Mouse (Mus musculus) heart, embryonic 13.5 days (tissue): ENCODE results near the gene Mpi. TPM values are rescaled to one million over a fixed set of nuclear protein-coding genes. Genes with fewer than 3 reads are reported as not detected.

Source experiments
- ATAC-seq: fragments of 200-750 bp; cut with Nextera tagmentation; 2 replicates; pipeline ENCODE4 v1.8.0; 2017; ENCODE audit warnings: moderate TSS enrichment; ENCODE audit not compliant: insufficient number of reproducible peaks, low FRiP score, low TSS enrichment; ENCODE audit errors: extremely low read depth
- H3K27ac ChIP-seq: fragments of 300-500 bp; sonication (generic); replicated peaks from 2 replicates; pipeline ENCODE4 v1.5.1; 2015; ENCODE audit warnings: moderate library complexity, mild to moderate bottlenecking, inconsistent platforms
- H3K27me3 ChIP-seq: fragments of 300-500 bp; sonication (generic); replicated peaks from 2 replicates; pipeline ENCODE4 v1.6.1; 2015; ENCODE audit warnings: mild to moderate bottlenecking, inconsistent platforms
- H3K36me3 ChIP-seq: fragments of 300-500 bp; sonication (generic); 2 replicates; pipeline ENCODE4 v1.6.1; 2015; ENCODE audit warnings: mild to moderate bottlenecking, inconsistent platforms
- H3K4me1 ChIP-seq: fragments of 300-500 bp; sonication (generic); 2 replicates; pipeline ENCODE4 v1.6.1; 2015; ENCODE audit warnings: inconsistent platforms
- H3K4me2 ChIP-seq: fragments of 300-500 bp; sonication (generic); 2 replicates; pipeline ENCODE4 v1.6.1; 2015; ENCODE audit warnings: inconsistent platforms, mild to moderate bottlenecking, moderate library complexity
- H3K4me3 ChIP-seq: fragments of 300-500 bp; sonication (generic); 2 replicates; pipeline ENCODE4 v1.5.1; 2015; ENCODE audit warnings: moderate library complexity, mild to moderate bottlenecking, inconsistent platforms
- H3K9ac ChIP-seq: fragments of 300-500 bp; sonication (generic); 2 replicates; pipeline ENCODE4 v1.6.1; 2015; ENCODE audit warnings: inconsistent platforms, mild to moderate bottlenecking, moderate library complexity
- H3K9me3 ChIP-seq: fragments of 300-500 bp; sonication (generic); 2 replicates; pipeline ENCODE4 v1.6.1; 2016; ENCODE audit warnings: inconsistent platforms
- WGBS: fragments of 180-500 bp; shearing (Covaris S2); methylation state at CpG from one replicate; pipeline ENCODE4 v1.1.7; 2015; ENCODE audit warnings: mixed read lengths; 5-methylcytosine and 5-hydroxymethylcytosine counted together
- polyA plus RNA-seq: library from polyadenylated mRNA; unstranded; fragments of >200 nt; fragmentation: Nextera tagmentation; extraction: Ambion mirVana; gene quantifications from 2 replicates; pipeline ENCODE4 v1.2.1, GENCODE M21; 2015

Mpi gene
- polyA plus RNA-seq, 1 experiment from 2014 or later = 74.2 TPM

- H3K4me2 ChIP-seq = peak overlapping the region; percentile 97
- peaks cover 58% of the 10 kb centered on the region for H3K4me1 ChIP-seq
- H3K27ac ChIP-seq = no peak overlapping the region
- H3K9me3 ChIP-seq = no peaks in the 10 kb centered on the region
- H3K27me3 ChIP-seq = peaks cover 76% of the 10 kb centered on the region
- WGBS = 10% methylated on average over 20 of the region's 20 CpGs
- no peak for ATAC-seq
- H3K4me3 ChIP-seq = peak overlapping the region; percentile 28
- peak overlapping the region; percentile 47 for H3K9ac ChIP-seq
- no peaks in the 10 kb centered on the region for H3K36me3 ChIP-seq
These were observed 50.7 kb downstream of the Mpi start for GRCm38 (mm10) chr9:57501861-57502260.

GRCm38 (mm10) chr9:57501452-57501851 lies 51.1 kb downstream of the Mpi start:
- Histone ChIP-seq H3K9ac (peak overlapping the region; percentile 47), H3K9me3 (no peaks in the 10 kb centered on the region), H3K4me1 (peaks cover 54% of the 10 kb centered on the region), H3K27me3 (peaks cover 76% of the 10 kb centered on the region), H3K27ac (no peak overlapping the region), H3K36me3 (no peaks in the 10 kb centered on the region), H3K4me3 (peak overlapping the region; percentile 28; the same call in 1 of the 2 replicates), H3K4me2 (peak overlapping the region; percentile 97)
- ATAC-seq = no peak
- WGBS = 23% methylated on average over 13 of the region's 13 CpGs

DNA sequence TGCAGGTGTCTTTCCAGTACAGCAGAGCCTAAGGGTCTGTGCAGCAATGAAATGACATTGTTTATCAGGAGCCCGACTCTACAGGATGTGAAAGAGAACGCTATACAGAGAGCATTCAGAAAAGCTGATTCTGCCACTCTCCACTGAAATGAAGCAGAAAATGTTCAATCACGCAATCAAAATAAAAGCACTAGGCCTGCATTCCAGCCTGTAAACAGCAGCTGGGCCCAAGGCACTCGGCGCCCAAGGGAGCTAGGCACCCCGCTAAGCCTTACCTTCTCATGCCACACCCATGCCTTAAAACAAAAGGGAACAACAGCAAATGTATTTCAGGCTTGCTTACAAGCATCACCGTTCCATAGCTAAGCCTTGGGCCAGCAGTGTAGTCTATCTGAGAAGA lies 54.0 kb downstream of the Mpi start:
- peaks cover 59% of the 10 kb centered on the region for H3K27me3 ChIP-seq
- no peaks in the 10 kb centered on the region for H3K36me3 ChIP-seq
- H3K27ac ChIP-seq = no peak overlapping the region
- H3K4me2 ChIP-seq = no peak overlapping the region
- peaks cover 28% of the 10 kb centered on the region for H3K4me1 ChIP-seq
- no peaks in the 10 kb centered on the region for H3K9me3 ChIP-seq
- H3K4me3 ChIP-seq = no peak overlapping the region
- WGBS = 57% methylated on average over 7 of the region's 7 CpGs
- no peak overlapping the region for H3K9ac ChIP-seq
- ATAC-seq = no peak

DNA sequence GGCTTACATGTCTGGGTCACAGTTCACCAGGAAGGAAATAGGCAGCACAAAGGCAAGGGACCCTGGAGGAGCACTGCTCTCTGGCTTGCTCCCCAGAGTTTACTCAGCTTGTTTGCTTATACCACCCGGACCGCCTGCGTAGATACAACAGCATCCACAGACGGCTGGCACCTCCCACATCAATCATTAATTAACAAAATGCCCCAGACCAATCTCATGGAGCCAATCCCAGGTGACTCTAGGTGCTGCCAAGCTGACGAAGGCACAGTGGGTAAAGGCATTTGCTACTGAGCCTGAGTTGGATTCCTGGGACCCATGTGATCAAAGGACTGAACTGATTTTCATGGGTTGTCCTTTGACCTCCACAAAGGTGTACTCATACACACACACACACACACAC lies 55.3 kb downstream of the Mpi start:
- no peaks in the 10 kb centered on the region for H3K36me3 ChIP-seq
- H3K9ac ChIP-seq = no peak overlapping the region
- peaks cover 46% of the 10 kb centered on the region for H3K27me3 ChIP-seq
- H3K4me1 ChIP-seq = peaks cover 17% of the 10 kb centered on the region
- H3K27ac ChIP-seq = no peak overlapping the region
- WGBS = 56% methylated on average over 5 of the region's 5 CpGs
- H3K4me3 ChIP-seq = no peak overlapping the region
- no peaks in the 10 kb centered on the region for H3K9me3 ChIP-seq
- H3K4me2 ChIP-seq = no peak overlapping the region
- ATAC-seq = no peak

GRCm38 (mm10) chr9:57494970-57495369 lies 57.6 kb downstream of the Mpi start:
- Histone ChIP-seq H3K9me3 (peaks cover 5% of the 10 kb centered on the region; the same call in 1 of the 2 replicates), H3K9ac (no peak overlapping the region), H3K36me3 (no peaks in the 10 kb centered on the region), H3K4me2 (no peak overlapping the region), H3K27ac (no peak overlapping the region), H3K4me3 (no peak overlapping the region), H3K4me1 (peaks cover 6% of the 10 kb centered on the region; the same call in 1 of the 2 replicates), H3K27me3 (peaks cover 24% of the 10 kb centered on the region)
- ATAC-seq = no peak

Other genes with a start within 250 kb of the Mpi start
- 15.0 and 18.7 TPM in 2 replicates for gene Ppcdc, start 112.6 kb downstream of the Mpi start, polyA plus RNA-seq
- 9.8 and 10.0 TPM in 2 replicates for gene Scamp5, start 84.7 kb downstream of the Mpi start, polyA plus RNA-seq
- gene Rpp25, start 48.7 kb downstream of the Mpi start, polyA plus RNA-seq = 12.2 and 13.5 TPM in 2 replicates
- 1,286 and 1,445 TPM in 2 replicates for gene Cox5a, start 31.5 kb downstream of the Mpi start, polyA plus RNA-seq
- gene Fam219b, start 15.2 kb downstream of the Mpi start, polyA plus RNA-seq = 11.4 and 12.8 TPM in 2 replicates
- 51.5 and 52.4 TPM in 2 replicates for gene Scamp2, start 8.2 kb upstream of the Mpi start, polyA plus RNA-seq
- 14.6 and 17.1 TPM in 2 replicates for gene Ulk3, start 36.7 kb upstream of the Mpi start, polyA plus RNA-seq
- gene Cplx3, start 53.5 kb upstream of the Mpi start, polyA plus RNA-seq = not detected in 2 replicates
- not detected in 2 replicates for gene Lman1l, start 68.0 kb upstream of the Mpi start, polyA plus RNA-seq
- gene Csk, start 100.9 kb upstream of the Mpi start, polyA plus RNA-seq = 16.3 and 17.2 TPM in 2 replicates
- not detected in 2 replicates for gene Cyp1a2, start 130.9 kb upstream of the Mpi start, polyA plus RNA-seq
- not detected in 2 replicates for gene Cyp1a1, start 135.2 kb upstream of the Mpi start, polyA plus RNA-seq
- 16.2 and 17.5 TPM in 2 replicates for gene Edc3, start 155.8 kb upstream of the Mpi start, polyA plus RNA-seq
- 56.1 and 57.1 TPM in 2 replicates for gene Clk3, start 213.1 kb upstream of the Mpi start, polyA plus RNA-seq